Mouse (Mus musculus): ENCODE data around the gene Ttc9b. TPM values are rescaled to one million over a fixed set of nuclear protein-coding genes. Genes with fewer than 3 reads are reported as not detected.

Ttc9b gene
- 0.65 TPM in 1 of 2 replicates, not detected in the other for polyA plus RNA-seq (2011; ENCODE audit: insufficient read depth, insufficient read length, low read depth, missing spikeins)

- TF ChIP-seq CTCF (IDR thresholded peaks at IDR 0.05; ENCODE audit: low read depth, low read length) (peak; percentile 28), EP300 (IDR thresholded peaks at IDR 0.05; ENCODE audit: insufficient read depth, low read depth, low read length) (0 out of 2 replicates have a peak, but pooled peaks have one; percentile 26), POLR2A (IDR thresholded peaks at IDR 0.05; ENCODE audit: insufficient read depth, low read length) (no peak)
- Histone ChIP-seq H3K4me1 (ENCODE audit: control insufficient read depth, insufficient read depth, low read length) (no peaks in the 10 kb centered on the region), H3K9me3 (replicated peaks; ENCODE audit: control insufficient read depth, insufficient read depth, low read length, poor library complexity, severe bottlenecking) (no peaks in the 10 kb centered on the region), H3K4me3 (ENCODE audit: low read depth, low read length) (peak within 1 kb of the TSS; percentile 45), H3K9ac (ENCODE audit: low read depth, poor library complexity, severe bottlenecking) (no peak within 1 kb of the TSS), H3K27ac (ENCODE audit: insufficient read depth, low read length) (no peak within 1 kb of the TSS), H3K36me3 (ENCODE audit: control insufficient read depth, insufficient read depth, low read length, poor library complexity, severe bottlenecking) (no peaks in the 10 kb centered on the region), H3K27me3 (ENCODE audit: control insufficient read depth, insufficient read depth, low read length, poor library complexity, severe bottlenecking) (0 out of 2 replicates have a peak, but pooled peaks cover 3% of the 10 kb centered on the region)
Observed at GRCm38 (mm10) chr7:27653681-27654437, at the start of gene Ttc9b. Gene Ttc9b, plus strand, starts transcription at chr7:27653915.

GRCm38 (mm10) chr7:27604661-27605348 is 48.9 kb upstream of the Ttc9b start:
- Histone ChIP-seq H3K27me3 (ENCODE audit: control insufficient read depth, insufficient read depth, low read length, poor library complexity, severe bottlenecking) (no peaks in the 10 kb centered on the region), H3K27ac (ENCODE audit: insufficient read depth, low read length) (no peak overlapping the region)

DNA sequence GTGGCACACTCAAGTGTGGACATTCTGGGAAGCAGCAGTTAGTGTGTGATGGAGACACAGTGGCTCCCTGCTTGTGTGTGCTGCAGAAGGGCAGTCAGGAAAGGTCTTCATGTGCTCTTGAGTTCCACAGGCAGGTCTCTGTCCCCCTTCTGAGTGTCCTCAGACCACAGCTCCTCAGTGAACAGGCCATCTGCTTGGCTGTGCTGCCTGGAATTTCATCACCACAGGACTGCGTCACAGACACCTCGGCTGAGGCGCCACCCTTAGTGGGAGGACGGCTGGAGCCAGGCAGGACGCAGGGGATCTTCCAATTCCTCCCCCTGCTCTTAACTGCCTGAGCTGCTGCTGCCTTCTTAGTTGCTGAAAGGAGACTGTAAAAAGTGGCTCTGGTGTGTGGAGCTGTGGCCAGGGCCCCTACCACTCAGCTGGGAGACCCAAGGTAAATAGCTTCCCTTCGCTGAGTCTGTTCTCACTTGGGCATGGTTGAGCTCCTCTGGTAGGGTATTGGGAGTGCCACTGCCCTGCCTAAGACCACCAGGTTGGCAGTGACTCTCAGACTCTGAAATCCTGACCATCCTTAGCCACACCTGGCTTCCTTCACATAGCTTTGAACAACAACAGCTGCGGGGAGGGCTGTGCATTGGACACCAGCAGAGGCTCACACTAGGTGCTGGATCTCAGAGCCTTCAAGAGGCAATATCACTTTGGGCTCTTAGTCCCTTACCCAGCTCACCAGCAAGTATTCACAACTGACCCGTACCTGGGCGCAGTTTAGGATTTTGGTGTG is 48.0 kb upstream of the Ttc9b start:
- Histone ChIP-seq H3K4me3 (ENCODE audit: low read depth, low read length) (no peak overlapping the region), H3K27ac (ENCODE audit: insufficient read depth, low read length) (no peak overlapping the region), H3K36me3 (ENCODE audit: control insufficient read depth, insufficient read depth, low read length, poor library complexity, severe bottlenecking) (no peaks in the 10 kb centered on the region; the same call in 1 of the 2 replicates), H3K9me3 (replicated peaks; ENCODE audit: control insufficient read depth, insufficient read depth, low read length, poor library complexity, severe bottlenecking) (no peaks in the 10 kb centered on the region), H3K27me3 (ENCODE audit: control insufficient read depth, insufficient read depth, low read length, poor library complexity, severe bottlenecking) (no peaks in the 10 kb centered on the region), H3K9ac (ENCODE audit: low read depth, poor library complexity, severe bottlenecking) (no peak overlapping the region), H3K4me1 (ENCODE audit: control insufficient read depth, insufficient read depth, low read length) (peaks cover 5% of the 10 kb centered on the region)
- TF ChIP-seq POLR2A (IDR thresholded peaks at IDR 0.05; ENCODE audit: insufficient read depth, low read length) (no peak), EP300 (IDR thresholded peaks at IDR 0.05; ENCODE audit: insufficient read depth, low read depth, low read length) (no peak), CTCF (IDR thresholded peaks at IDR 0.05; ENCODE audit: low read depth, low read length) (no peak)

More at GRCm38 (mm10) chr7:27604661-27605348, 48.9 kb upstream of the Ttc9b start:
- no peaks in the 10 kb centered on the region for H3K9me3 ChIP-seq (replicated peaks; ENCODE audit: control insufficient read depth, insufficient read depth, low read length, poor library complexity, severe bottlenecking)
- peaks cover 7% of the 10 kb centered on the region for H3K4me1 ChIP-seq (ENCODE audit: control insufficient read depth, insufficient read depth, low read length)
- H3K9ac ChIP-seq (ENCODE audit: low read depth, poor library complexity, severe bottlenecking): no peak overlapping the region
- no peak overlapping the region for H3K4me3 ChIP-seq (ENCODE audit: low read depth, low read length)
- H3K36me3 ChIP-seq (ENCODE audit: control insufficient read depth, insufficient read depth, low read length, poor library complexity, severe bottlenecking): no peaks in the 10 kb centered on the region; the same call in 1 of the 2 replicates
- no peak for TF ChIP-seq CTCF (IDR thresholded peaks at IDR 0.05; ENCODE audit: low read depth, low read length)

GRCm38 (mm10) chr7:27606481-27607254 is 47.0 kb upstream of the Ttc9b start:
- Histone ChIP-seq H3K9ac (ENCODE audit: low read depth, poor library complexity, severe bottlenecking) (no peak overlapping the region), H3K27ac (ENCODE audit: insufficient read depth, low read length) (no peak overlapping the region), H3K27me3 (ENCODE audit: control insufficient read depth, insufficient read depth, low read length, poor library complexity, severe bottlenecking) (no peaks in the 10 kb centered on the region), H3K4me1 (ENCODE audit: control insufficient read depth, insufficient read depth, low read length) (peaks cover 2% of the 10 kb centered on the region), H3K9me3 (replicated peaks; ENCODE audit: control insufficient read depth, insufficient read depth, low read length, poor library complexity, severe bottlenecking) (no peaks in the 10 kb centered on the region), H3K36me3 (ENCODE audit: control insufficient read depth, insufficient read depth, low read length, poor library complexity, severe bottlenecking) (no peaks in the 10 kb centered on the region; the same call in 1 of the 2 replicates), H3K4me3 (ENCODE audit: low read depth, low read length) (no peak overlapping the region)
- TF ChIP-seq POLR2A (IDR thresholded peaks at IDR 0.05; ENCODE audit: insufficient read depth, low read length): no peak
- no peak for TF ChIP-seq CTCF (IDR thresholded peaks at IDR 0.05; ENCODE audit: low read depth, low read length)
- no peak for TF ChIP-seq EP300 (IDR thresholded peaks at IDR 0.05; ENCODE audit: insufficient read depth, low read depth, low read length)

GRCm38 (mm10) chr7:27607580-27607979 is 46.1 kb upstream of the Ttc9b start:
- no peak overlapping the region for H3K9ac ChIP-seq (ENCODE audit: low read depth, poor library complexity, severe bottlenecking)

More at GRCm38 (mm10) chr7:27607580-27607979, 46.1 kb upstream of the Ttc9b start:
- no peak overlapping the region for H3K27ac ChIP-seq (ENCODE audit: insufficient read depth, low read length)
- peaks cover 2% of the 10 kb centered on the region for H3K4me1 ChIP-seq (ENCODE audit: control insufficient read depth, insufficient read depth, low read length)
- no peak overlapping the region for H3K4me3 ChIP-seq (ENCODE audit: low read depth, low read length)
- H3K36me3 ChIP-seq (ENCODE audit: control insufficient read depth, insufficient read depth, low read length, poor library complexity, severe bottlenecking): no peaks in the 10 kb centered on the region; the same call in 1 of the 2 replicates
- TF ChIP-seq CTCF (IDR thresholded peaks at IDR 0.05; ENCODE audit: low read depth, low read length) (no peak), EP300 (IDR thresholded peaks at IDR 0.05; ENCODE audit: insufficient read depth, low read depth, low read length) (no peak), POLR2A (IDR thresholded peaks at IDR 0.05; ENCODE audit: insufficient read depth, low read length) (no peak)
- no peaks in the 10 kb centered on the region for H3K9me3 ChIP-seq (replicated peaks; ENCODE audit: control insufficient read depth, insufficient read depth, low read length, poor library complexity, severe bottlenecking)
- H3K27me3 ChIP-seq (ENCODE audit: control insufficient read depth, insufficient read depth, low read length, poor library complexity, severe bottlenecking): no peaks in the 10 kb centered on the region
